In the genomic region with DNA sequence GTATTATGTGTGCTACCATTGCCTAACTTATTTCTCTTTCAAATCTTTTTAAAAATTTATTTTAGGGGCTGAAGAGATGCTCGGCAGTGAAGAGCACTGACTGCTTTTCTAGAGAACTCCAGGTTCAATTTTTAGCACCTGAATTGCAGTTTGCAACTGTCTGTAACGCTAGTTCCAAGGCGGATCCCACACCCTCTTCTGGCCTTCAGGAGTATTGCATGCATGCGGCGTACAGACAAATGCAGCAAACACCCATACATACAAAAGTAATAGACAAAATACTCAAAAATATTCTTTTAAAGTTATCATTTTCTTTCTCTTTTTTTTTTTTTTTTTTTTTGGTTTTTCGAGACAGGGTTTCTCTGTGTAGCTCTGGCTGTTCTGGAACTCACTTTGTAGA, we compare ENCODE assay signal across 7 mouse cellular contexts. TPM values are rescaled to one million over a fixed set of nuclear protein-coding genes. Genes with fewer than 3 reads are reported as not detected.
A peak's percentile ranks its signal among the peaks of the same experiment; 100 is the strongest.
DNase-seq lines count a peak whose midpoint lies in the region; ATAC-seq and TF ChIP-seq lines count a peak whose summit lies in the region.

No protein-coding gene starts in this region.

- H3K9me3 ChIP-seq in kidney, embryonic 15.5 days (replicated peaks) = no peaks in the 10 kb centered on the region
- H3K9me3 ChIP-seq in ES-E14 (ENCODE audit: control insufficient read depth, insufficient read depth, low read depth, low read length) = no peaks in the 10 kb centered on the region

- no peaks in the 10 kb centered on the region for H3K36me3 ChIP-seq in kidney, embryonic 15.5 days
- peaks cover under 1% of the 10 kb centered on the region; the same call in 1 of the 2 replicates for H3K36me3 ChIP-seq in ES-E14 (ENCODE audit: control insufficient read depth, insufficient read depth, low read length, poor library complexity, severe bottlenecking)

- H3K9ac ChIP-seq in kidney, embryonic 15.5 days = no peak overlapping the region
- H3K9ac ChIP-seq in ES-E14 (ENCODE audit: insufficient read depth, low read depth, low read length, poor library complexity, severe bottlenecking) = no peak overlapping the region

- WGBS in kidney, embryonic 15.5 days = 39% methylated on average over 6 of the region's 6 CpGs

- in situ Hi-C loops in ES-E14 (cut with MboI; ENCODE audit: low sequenced_read_pairs in 2 of 2, unreplicated experiment in 2 of 2) = no loop called here

- no peak overlapping the region for H3K27ac ChIP-seq in kidney, embryonic 15.5 days
- no peak overlapping the region for H3K27ac ChIP-seq in ES-E14 (ENCODE audit: insufficient read depth, low read depth, low read length, poor library complexity, severe bottlenecking)

- H3K4me2 ChIP-seq in kidney, embryonic 15.5 days = no peak overlapping the region

- no peaks in the 10 kb centered on the region for H3K27me3 ChIP-seq in kidney, embryonic 15.5 days

- no peak for ATAC-seq in kidney, embryonic 15.5 days (replicated peaks; ENCODE audit: low FRiP score)
- ATAC-seq in activated CD4-positive, CD25-positive, alpha-beta regulatory T cell, adult 4 months = no peak

- peaks cover 16% of the 10 kb centered on the region for H3K4me1 ChIP-seq in kidney, embryonic 15.5 days
- peaks cover 3 to 24% of the 10 kb centered on the region in 2 experiments; a peak in 2 of 4 replicates for H3K4me1 ChIP-seq in ES-E14 (ENCODE audit: control insufficient read depth in 2 of 2, insufficient read depth in 2 of 2, low read length in 2 of 2, poor library complexity in 1 of 2)

- H3K4me3 ChIP-seq in kidney, embryonic 15.5 days (replicated peaks) = no peak overlapping the region
- no peak overlapping the region for H3K4me3 ChIP-seq in ES-E14 (ENCODE audit: insufficient read depth in 1 of 2, low read depth in 1 of 2, low read length in 2 of 2, poor library complexity in 1 of 2, severe bottlenecking in 1 of 2)

- DNase-seq in kidney, adult 18-20 months = peak; percentile 59
- DNase-seq in ES-E14 (ENCODE audit: low read depth, low spot score) = no peak
- DNase-seq in adrenal gland, postnatal 36 days = peak; percentile 35 to 50
- peak; percentile 44 for DNase-seq in kidney, postnatal 14 days
- peak; percentile 43 for DNase-seq in retina, postnatal 1 day

TF ChIP-seq in ES-E14, 5 proteins besides CTCF, POLR2A, EP300 and RAD21:
- TF ChIP-seq MAFK (IDR thresholded peaks at IDR 0.05; ENCODE audit: insufficient read depth, low read depth, low read length) (no peak), ZC3H11A (IDR thresholded peaks at IDR 0.05; ENCODE audit: borderline replicate concordance, low read depth, low read length) (peak; percentile 38; the same call in 1 of the 2 replicates)

RNA-seq across cellular contexts. Expression of a gene that starts 2.6 kb away (rescaled TPM):
- 54.8 and 55.4 TPM in 2 replicates for polyA plus RNA-seq in kidney, embryonic 15.5 days (2015; fragmentation: Nextera tagmentation; extraction: Ambion mirVana)
- 52.5 and 72.7 TPM in 2 replicates for total RNA-seq in ES-E14 (2012; rRNA removed)
- 10 to 100 TPM; 29.0 to 37.6 TPM for total RNA-seq in adrenal gland, postnatal 36 days (2021)
- 10 to 100 TPM; 26.3 to 33.5 TPM for polyA plus RNA-seq in activated CD4-positive, CD25-positive, alpha-beta regulatory T cell, adult 4 months (2017; shearing (Covaris generic))

RNA-seq across cellular contexts. Expression of a gene that starts 43.6 kb away (rescaled TPM):
- 42.0 and 50.1 TPM in 2 replicates for polyA plus RNA-seq in kidney, embryonic 15.5 days (2015; fragmentation: Nextera tagmentation; extraction: Ambion mirVana)
- 41.8 and 64.6 TPM in 2 replicates for total RNA-seq in ES-E14 (2012; rRNA removed)
- total RNA-seq in adrenal gland, postnatal 36 days (2021) = 100 to 1,000 TPM; 190 to 203 TPM
- 10 to 100 TPM; 59.5 to 79.2 TPM for polyA plus RNA-seq in activated CD4-positive, CD25-positive, alpha-beta regulatory T cell, adult 4 months (2017; shearing (Covaris generic))
